Mouse (Mus musculus) activated CD4-positive, CD25-positive, alpha-beta regulatory T cell (primary cell): ENCODE measurements around the gene Auts2. TPM values are rescaled to one million over a fixed set of nuclear protein-coding genes. Genes with fewer than 3 reads are reported as not detected.

Experiments
- polyA plus RNA-seq, 2 experiments: library from polyadenylated mRNA; unstranded; fragments of 100-300 nt; shearing (Covaris generic); gene quantifications; one replicate each; pipeline ENCODE4 v1.2.1; 2017

The Auts2 gene
- polyA plus RNA-seq = 1 to 10 TPM in 1 of 2 experiments, under 1 TPM in 1; 0.07 to 2.1 TPM

GRCm38 (mm10) chr5:132543118-132544071 lies at the start of gene Auts2:
Gene Auts2, minus strand, starts transcription at chr5:132543344.

